Mouse (Mus musculus): ENCODE results near the gene Eif4ebp2. TPM values are rescaled to one million over a fixed set of nuclear protein-coding genes. Genes with fewer than 3 reads are reported as not detected.

Gene Eif4ebp2
- polyA plus RNA-seq, 1 experiment: 132 TPM

DNA sequence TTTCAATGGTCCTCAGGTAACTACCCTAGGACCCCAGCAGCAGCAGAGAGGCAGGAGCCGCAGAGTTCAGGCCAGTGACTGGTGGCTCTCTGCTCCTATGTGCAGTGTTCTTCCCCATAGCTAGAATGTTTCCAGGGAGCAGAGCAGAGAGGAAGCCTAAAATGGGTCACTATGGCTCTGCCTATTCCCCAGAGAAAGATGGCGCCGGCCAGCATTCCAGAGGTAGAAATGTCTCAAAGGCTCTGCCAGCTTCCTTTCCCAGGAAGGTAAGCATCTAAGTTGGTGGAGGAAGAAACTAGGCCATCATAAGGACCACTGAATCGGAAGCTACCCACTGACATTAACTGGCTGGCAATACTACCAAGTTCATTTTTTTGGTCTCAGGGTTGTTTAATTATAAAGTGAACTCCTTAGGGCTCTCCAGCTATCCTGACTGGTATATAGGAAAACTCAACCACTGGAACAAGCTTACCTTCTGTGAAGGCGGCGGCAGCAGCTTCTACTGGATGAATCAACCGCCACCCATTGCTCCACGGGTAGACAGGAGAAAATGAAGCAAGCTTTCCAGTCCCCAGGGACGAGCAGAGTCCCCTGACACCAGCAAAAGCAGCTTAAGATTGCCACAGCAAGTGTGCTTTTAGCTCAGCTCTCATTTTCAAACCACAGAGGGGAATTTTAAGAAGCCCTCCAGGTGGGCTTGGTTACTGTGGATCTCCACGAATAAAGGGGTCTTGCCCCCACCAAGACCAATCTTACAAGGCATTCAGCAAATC lies 4.7 kb downstream of the Eif4ebp2 start:
- DNase-seq: no peak
- TF ChIP-seq POLR2A (IDR thresholded peaks at IDR 0.05; ENCODE audit: borderline replicate concordance, extremely low read depth, low read depth, low read length): no peak
- no peak for TF ChIP-seq CTCF (IDR thresholded peaks at IDR 0.05; ENCODE audit: insufficient read depth, low read length)
- H3K4me3 ChIP-seq (replicated peaks; ENCODE audit: extremely low read depth, low read depth, low read length): no peak overlapping the region
- H3K4me1 ChIP-seq (ENCODE audit: control insufficient read depth, insufficient read depth, low read length): peaks cover 44% of the 10 kb centered on the region
- 66% methylated on average over 10 of the region's 10 CpGs for WGBS

DNA sequence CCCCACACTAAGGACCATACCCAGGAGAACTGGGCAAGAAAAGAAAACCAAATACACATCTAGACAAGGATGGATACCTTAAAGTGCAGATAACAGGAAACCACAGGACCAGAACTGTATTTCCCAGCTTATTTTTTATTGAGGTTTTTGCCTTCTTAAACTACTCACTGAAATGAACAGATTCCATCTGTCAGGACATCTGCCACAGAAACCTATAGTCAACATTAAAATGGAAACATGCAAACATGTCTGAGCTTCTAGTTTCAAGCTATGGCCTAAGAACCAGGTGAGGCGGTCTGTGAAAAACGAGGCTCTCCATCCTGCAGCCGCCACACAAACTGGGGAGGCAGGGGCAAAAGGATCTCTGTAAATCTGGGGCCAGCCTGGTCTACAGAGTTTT lies 7.4 kb downstream of the Eif4ebp2 start:
- WGBS: 70% methylated on average over 3 of the region's 3 CpGs
- no peak for DNase-seq
- Histone ChIP-seq H3K4me1 (ENCODE audit: control insufficient read depth, insufficient read depth, low read length) (peaks cover 40% of the 10 kb centered on the region), H3K4me3 (replicated peaks; ENCODE audit: extremely low read depth, low read depth, low read length) (no peak overlapping the region)
- no peak for TF ChIP-seq CTCF (IDR thresholded peaks at IDR 0.05; ENCODE audit: insufficient read depth, low read length)
- no peak for TF ChIP-seq POLR2A (IDR thresholded peaks at IDR 0.05; ENCODE audit: borderline replicate concordance, extremely low read depth, low read depth, low read length)

GRCm38 (mm10) chr10:61443876-61444275 lies 8.6 kb downstream of the Eif4ebp2 start:
- 32% methylated on average over 1 of the region's 1 CpGs for WGBS
- DNase-seq: no peak
- no peak overlapping the region for H3K4me3 ChIP-seq (replicated peaks; ENCODE audit: extremely low read depth, low read depth, low read length)
- TF ChIP-seq POLR2A (IDR thresholded peaks at IDR 0.05; ENCODE audit: borderline replicate concordance, extremely low read depth, low read depth, low read length) (no peak), CTCF (IDR thresholded peaks at IDR 0.05; ENCODE audit: insufficient read depth, low read length) (no peak)
- peaks cover 32% of the 10 kb centered on the region for H3K4me1 ChIP-seq (ENCODE audit: control insufficient read depth, insufficient read depth, low read length)

DNA sequence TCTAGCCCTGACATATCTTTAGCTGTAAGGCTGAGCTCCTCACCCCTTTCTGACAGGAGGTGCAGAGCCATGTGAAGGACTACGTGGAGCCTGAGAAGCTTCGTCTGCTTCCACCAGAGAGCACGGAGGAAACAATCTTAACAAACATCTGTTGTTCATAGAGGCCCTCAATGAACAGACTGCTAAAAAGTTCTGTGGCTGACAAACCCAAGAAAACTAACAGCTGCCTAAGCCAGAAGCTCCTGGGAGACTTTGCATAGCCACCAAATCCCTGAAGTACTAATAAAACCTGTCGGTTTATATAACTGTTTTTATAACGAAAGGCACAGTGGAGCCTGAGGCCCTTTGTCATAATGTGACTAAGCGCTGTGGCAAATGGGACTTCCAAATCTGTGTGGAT lies 9.0 kb downstream of the Eif4ebp2 start:
- Histone ChIP-seq H3K4me1 (ENCODE audit: control insufficient read depth, insufficient read depth, low read length) (peaks cover 28% of the 10 kb centered on the region), H3K4me3 (replicated peaks; ENCODE audit: extremely low read depth, low read depth, low read length) (no peak overlapping the region)
- TF ChIP-seq CTCF (IDR thresholded peaks at IDR 0.05; ENCODE audit: insufficient read depth, low read length): no peak
- no peak for TF ChIP-seq POLR2A (IDR thresholded peaks at IDR 0.05; ENCODE audit: borderline replicate concordance, extremely low read depth, low read depth, low read length)
- DNase-seq: no peak
- 40% methylated on average over 6 of the region's 6 CpGs for WGBS

GRCm38 (mm10) chr10:61440202-61440800 lies 12.2 kb downstream of the Eif4ebp2 start:
- DNase-seq: no peak
- TF ChIP-seq POLR2A (IDR thresholded peaks at IDR 0.05; ENCODE audit: borderline replicate concordance, extremely low read depth, low read depth, low read length) (no peak), CTCF (IDR thresholded peaks at IDR 0.05; ENCODE audit: insufficient read depth, low read length) (no peak)
- Histone ChIP-seq H3K4me3 (replicated peaks; ENCODE audit: extremely low read depth, low read depth, low read length) (no peak overlapping the region), H3K4me1 (ENCODE audit: control insufficient read depth, insufficient read depth, low read length) (peaks cover 9% of the 10 kb centered on the region)
- WGBS: 89% methylated on average over 7 of the region's 7 CpGs

- WGBS: 85% methylated on average over 9 of the region's 9 CpGs
- no peak for TF ChIP-seq CTCF (IDR thresholded peaks at IDR 0.05; ENCODE audit: insufficient read depth, low read length)
- peaks cover 6% of the 10 kb centered on the region; the same call in 1 of the 2 replicates for H3K4me1 ChIP-seq (ENCODE audit: control insufficient read depth, insufficient read depth, low read length)
- DNase-seq: no peak
- no peak overlapping the region for H3K4me3 ChIP-seq (replicated peaks; ENCODE audit: extremely low read depth, low read depth, low read length)
These were observed 21.1 kb downstream of the Eif4ebp2 start for GRCm38 (mm10) chr10:61431375-61431774.

DNA sequence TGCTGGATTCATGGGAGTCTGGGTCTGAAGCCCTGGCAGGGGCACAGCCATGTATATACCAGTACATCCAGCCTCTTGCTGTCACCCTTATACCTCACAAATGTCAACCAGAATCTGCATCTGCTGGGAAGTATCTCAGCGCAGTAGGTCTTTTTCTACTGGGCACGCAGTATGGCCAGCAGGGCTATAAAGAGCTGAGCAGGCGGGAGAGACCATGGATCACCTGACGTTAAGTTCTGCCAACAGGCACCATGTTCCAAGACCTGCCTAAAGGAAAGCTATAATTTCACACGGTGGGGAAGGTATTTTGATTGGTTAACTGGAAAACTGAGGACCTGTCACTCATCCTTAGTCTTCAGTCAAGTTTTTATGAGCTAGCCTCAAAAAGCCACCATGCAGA lies 23.4 kb downstream of the Eif4ebp2 start:
- no peak for TF ChIP-seq CTCF (IDR thresholded peaks at IDR 0.05; ENCODE audit: insufficient read depth, low read length)
- TF ChIP-seq POLR2A (IDR thresholded peaks at IDR 0.05; ENCODE audit: borderline replicate concordance, extremely low read depth, low read depth, low read length): no peak
- Histone ChIP-seq H3K4me1 (ENCODE audit: control insufficient read depth, insufficient read depth, low read length) (peaks cover 9% of the 10 kb centered on the region; the same call in 1 of the 2 replicates), H3K4me3 (replicated peaks; ENCODE audit: extremely low read depth, low read depth, low read length) (no peak overlapping the region)
- 91% methylated on average over 5 of the region's 5 CpGs for WGBS
- DNase-seq: no peak

DNA sequence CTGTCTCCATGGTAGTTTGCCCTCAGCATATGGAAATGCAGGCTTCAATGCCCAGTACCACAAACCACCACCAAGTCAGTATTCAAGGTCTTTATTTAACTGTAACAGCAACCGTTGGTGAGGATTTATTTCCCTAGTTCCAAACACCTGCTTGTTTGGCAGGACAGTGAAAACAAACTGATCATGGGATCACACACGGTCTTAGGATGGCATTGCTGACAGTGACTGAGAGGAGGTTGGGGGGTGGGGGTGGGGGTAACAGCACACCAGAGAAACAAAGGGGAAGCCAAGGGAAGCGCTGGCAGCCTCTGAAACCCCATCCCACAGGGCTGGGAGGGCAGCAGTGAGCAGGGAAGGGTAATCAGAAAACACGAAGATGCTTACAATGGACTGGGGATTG lies 24.0 kb downstream of the Eif4ebp2 start:
- no peak for TF ChIP-seq CTCF (IDR thresholded peaks at IDR 0.05; ENCODE audit: insufficient read depth, low read length)
- TF ChIP-seq POLR2A (IDR thresholded peaks at IDR 0.05; ENCODE audit: borderline replicate concordance, extremely low read depth, low read depth, low read length): no peak
- DNase-seq: no peak
- Histone ChIP-seq H3K4me3 (replicated peaks; ENCODE audit: extremely low read depth, low read depth, low read length) (no peak overlapping the region), H3K4me1 (ENCODE audit: control insufficient read depth, insufficient read depth, low read length) (peaks cover 9% of the 10 kb centered on the region; the same call in 1 of the 2 replicates)
- 64% methylated on average over 4 of the region's 4 CpGs for WGBS

DNA sequence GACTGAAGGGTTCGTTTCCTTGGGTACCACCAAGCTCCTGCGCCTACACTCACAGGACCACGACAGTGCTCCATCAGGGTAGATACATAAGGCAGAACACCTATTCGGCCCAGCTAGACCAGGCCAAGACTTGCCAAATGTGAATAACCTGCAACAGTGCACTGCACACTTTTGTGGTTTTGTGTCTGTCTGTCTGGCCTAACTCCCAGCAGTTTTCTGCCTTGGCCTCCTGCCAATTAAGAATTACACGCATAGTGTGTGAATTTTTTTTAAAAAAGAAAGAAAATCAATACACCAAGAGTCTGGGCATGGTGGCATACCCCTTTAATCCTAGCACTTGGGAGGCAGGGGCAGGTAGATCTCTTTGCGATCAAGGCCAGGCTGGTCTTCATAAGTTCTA lies 24.5 kb downstream of the Eif4ebp2 start:
- Histone ChIP-seq H3K4me3 (replicated peaks; ENCODE audit: extremely low read depth, low read depth, low read length) (no peak overlapping the region), H3K4me1 (ENCODE audit: control insufficient read depth, insufficient read depth, low read length) (peaks cover 9% of the 10 kb centered on the region; the same call in 1 of the 2 replicates)
- WGBS: 80% methylated on average over 6 of the region's 6 CpGs
- DNase-seq: no peak
- no peak for TF ChIP-seq POLR2A (IDR thresholded peaks at IDR 0.05; ENCODE audit: borderline replicate concordance, extremely low read depth, low read depth, low read length)
- no peak for TF ChIP-seq CTCF (IDR thresholded peaks at IDR 0.05; ENCODE audit: insufficient read depth, low read length)

GRCm38 (mm10) chr10:61426251-61426757 lies 26.2 kb downstream of the Eif4ebp2 start:
- no peak overlapping the region for H3K4me3 ChIP-seq (replicated peaks; ENCODE audit: extremely low read depth, low read depth, low read length)
- WGBS: 8% methylated on average over 2 of the region's 2 CpGs
- peak; percentile 25 for DNase-seq
- TF ChIP-seq POLR2A (IDR thresholded peaks at IDR 0.05; ENCODE audit: borderline replicate concordance, extremely low read depth, low read depth, low read length): no peak
- no peak for TF ChIP-seq CTCF (IDR thresholded peaks at IDR 0.05; ENCODE audit: insufficient read depth, low read length)
- H3K4me1 ChIP-seq (ENCODE audit: control insufficient read depth, insufficient read depth, low read length): peaks cover 9% of the 10 kb centered on the region; the same call in 1 of the 2 replicates

Measured in lung, adult 2 months (tissue).